Mouse (Mus musculus) heart, adult 2 months (tissue): ENCODE measurements around the gene Padi2. TPM values are rescaled to one million over a fixed set of nuclear protein-coding genes. Genes with fewer than 3 reads are reported as not detected.
A peak's percentile ranks its signal among the peaks of the same experiment; 100 is the strongest.

ENCODE experiments used
- DNase-seq, 2 experiments: peaks; one replicate each; pipeline ENCODE4 v3.0.0; 2021
- H3K27ac ChIP-seq: fragments of 200-600 bp; 2 replicates; pipeline ENCODE4 v1.8.1; 2022
- H3K27me3 ChIP-seq: fragments of 200-500 bp; 2 replicates; pipeline ENCODE4 v1.6.1; 2012; ENCODE audit warnings: mild to moderate bottlenecking, low read length, inconsistent platforms, mixed read lengths; ENCODE audit not compliant: control insufficient read depth, insufficient read depth
- H3K36me3 ChIP-seq: fragments of 200-500 bp; 2 replicates; pipeline ENCODE4 v1.6.1; 2012; ENCODE audit warnings: low read length, inconsistent platforms; ENCODE audit not compliant: control insufficient read depth, insufficient read depth
- H3K4me1 ChIP-seq: fragments of 200-500 bp; 2 replicates; pipeline ENCODE4 v1.6.1; 2011; ENCODE audit warnings: low read length; ENCODE audit not compliant: control insufficient read depth, insufficient read depth
- H3K4me3 ChIP-seq: fragments of 200-600 bp; 2 replicates; pipeline ENCODE4 v1.8.1; 2022
- H3K79me2 ChIP-seq: fragments of 200-500 bp; replicated peaks from 2 replicates; pipeline ENCODE4 v1.6.1; 2012; ENCODE audit warnings: mild to moderate bottlenecking, inconsistent platforms, low read length, moderate library complexity, mixed read lengths; ENCODE audit not compliant: control insufficient read depth, insufficient read depth
- H3K9ac ChIP-seq: fragments of 200-500 bp; 2 replicates; pipeline ENCODE4 v1.6.1; 2012; ENCODE audit warnings: low read depth, mild to moderate bottlenecking, control low read depth, inconsistent platforms, low read length, mixed read lengths
- CTCF ChIP-seq: fragments of 200-600 bp; IDR thresholded peaks from 2 replicates; pipeline ENCODE4 v1.8.1; 2022; ENCODE audit warnings: antibody characterized with exemption, mild to moderate bottlenecking, moderate library complexity
- EP300 ChIP-seq: fragments of 200-500 bp; IDR thresholded peaks from 2 replicates; pipeline ENCODE4 v1.6.1; 2011; ENCODE audit warnings: low read depth, low read length, control low read depth; ENCODE audit not compliant: insufficient read depth
- POLR2A ChIP-seq: fragments of 200-500 bp; IDR thresholded peaks from 2 replicates; pipeline ENCODE4 v1.6.1; 2011; ENCODE audit warnings: mild to moderate bottlenecking, low read depth, low read length, control low read depth; ENCODE audit not compliant: insufficient read depth
- WGBS: fragments of 180-500 bp; shearing (Covaris S2); methylation state at CpG from one replicate; pipeline ENCODE4 v1.1.7; 2018; 5-methylcytosine and 5-hydroxymethylcytosine counted together
- intact Hi-C: fragments of 180-260 bp; cut with DNase I; formaldehyde crosslinking; loops from one replicate; pipeline ENCODE4 v1.15.1; 2025
- polyA plus RNA-seq: library from polyadenylated mRNA; depleted of rRNA; stranded (reverse); fragments of >200 nt; gene quantifications from 2 replicates; pipeline ENCODE4 v1.2.3, GENCODE M21; 2012
- total RNA-seq, 2 experiments: library from RNA; stranded (reverse); gene quantifications; 2 replicates each; pipeline ENCODE4 v1.2.3; 2021

Padi2 gene
- total and polyA plus RNA-seq, 3 experiments, result 0.31 to 1.4 (median 0.96) TPM

DNA sequence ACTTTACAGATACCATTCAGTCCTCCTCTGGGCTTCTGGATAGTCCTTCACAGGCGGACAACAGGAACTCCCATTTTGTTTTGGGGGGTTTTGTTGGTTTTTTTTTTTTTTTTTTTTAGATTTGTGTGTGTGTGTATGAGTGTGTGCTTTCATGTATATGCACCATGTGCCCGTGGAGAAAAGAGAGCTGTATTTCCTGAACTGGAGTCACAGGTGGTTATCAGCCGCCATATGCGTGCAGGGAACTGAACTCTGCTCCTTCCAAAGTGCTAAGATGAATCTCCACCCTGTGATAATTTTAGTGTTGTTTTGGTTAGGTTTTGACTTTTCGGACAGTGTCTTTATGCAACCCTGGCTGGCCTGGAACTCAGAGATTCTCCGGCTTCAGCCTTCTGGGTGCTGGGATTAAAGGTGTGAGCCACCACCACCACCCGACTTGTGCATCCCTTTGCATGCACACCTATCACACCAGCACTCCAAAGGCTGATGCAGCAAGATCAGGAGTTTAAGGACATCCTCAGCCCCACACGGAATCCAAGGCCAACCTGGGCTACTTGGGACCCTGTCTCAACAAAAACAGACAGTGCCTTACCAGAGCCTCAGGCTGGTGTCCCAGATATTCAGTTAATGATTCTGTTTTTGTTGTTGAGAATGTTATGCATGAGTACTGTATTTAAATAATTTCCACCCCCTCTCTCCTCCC, 56.2 kb downstream of the Padi2 start:
- TF ChIP-seq EP300, result no peak
- TF ChIP-seq CTCF, result no peak
- TF ChIP-seq POLR2A, result no peak
- intact Hi-C loops, result loop anchor here (5.0 kb wide), 2 partner anchors 115 to 175 kb away; partner anchors contain the start of genes Necap2 and Szrd1

DNA sequence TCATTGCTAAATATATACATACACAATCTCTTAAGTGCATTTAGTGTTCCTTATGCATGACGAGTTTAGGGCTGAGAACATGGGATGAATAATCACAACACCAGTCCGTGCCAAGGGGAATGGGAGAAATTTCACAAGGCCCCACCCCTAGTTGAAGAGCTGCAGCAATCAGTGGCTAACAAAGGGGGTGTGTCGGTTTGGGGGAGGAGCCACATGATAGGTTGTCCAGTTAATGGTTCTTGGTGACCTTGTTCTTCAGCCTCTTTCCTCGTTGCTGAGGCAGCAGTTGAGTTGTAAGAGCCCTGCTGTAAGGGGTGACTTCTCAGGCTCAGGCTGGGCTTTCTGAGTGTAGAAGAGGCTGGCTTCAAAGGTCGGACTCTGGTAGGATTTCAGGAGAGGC, 56.8 kb downstream of the Padi2 start:
- Histone ChIP-seq H3K9ac (no peak overlapping the region; the same call in 1 of the 2 replicates), H3K4me1 (peaks cover 4% of the 10 kb centered on the region), H3K36me3 (no peaks in the 10 kb centered on the region; the same call in 1 of the 2 replicates), H3K4me3 (peak overlapping the region; percentile 40), H3K27me3 (no peaks in the 10 kb centered on the region), H3K27ac (peak overlapping the region; percentile 99), H3K79me2 (no peaks in the 10 kb centered on the region)
- WGBS, result 21% methylated on average over 5 of the region's 5 CpGs
- DNase-seq, result peak; percentile 55 to 76
- intact Hi-C loops, result loop anchor here (5.0 kb wide), 2 partner anchors 114 to 174 kb away; partner anchors contain the start of genes Necap2 and Szrd1
- TF ChIP-seq CTCF (no peak), POLR2A (0 out of 2 replicates have a peak, but pooled peaks have one; percentile 30)

More for the DNA sequence above, 56.2 kb downstream of the Padi2 start:
- Histone ChIP-seq H3K4me1 (peaks cover 4% of the 10 kb centered on the region), H3K27me3 (no peaks in the 10 kb centered on the region), H3K9ac (peak overlapping the region; percentile 86), H3K36me3 (no peaks in the 10 kb centered on the region; the same call in 1 of the 2 replicates), H3K79me2 (no peaks in the 10 kb centered on the region), H3K4me3 (peak overlapping the region; percentile 99), H3K27ac (peak overlapping the region; percentile 99)
- DNase-seq, result no peak
- WGBS, result 35% methylated on average over 8 of the region's 8 CpGs

DNA sequence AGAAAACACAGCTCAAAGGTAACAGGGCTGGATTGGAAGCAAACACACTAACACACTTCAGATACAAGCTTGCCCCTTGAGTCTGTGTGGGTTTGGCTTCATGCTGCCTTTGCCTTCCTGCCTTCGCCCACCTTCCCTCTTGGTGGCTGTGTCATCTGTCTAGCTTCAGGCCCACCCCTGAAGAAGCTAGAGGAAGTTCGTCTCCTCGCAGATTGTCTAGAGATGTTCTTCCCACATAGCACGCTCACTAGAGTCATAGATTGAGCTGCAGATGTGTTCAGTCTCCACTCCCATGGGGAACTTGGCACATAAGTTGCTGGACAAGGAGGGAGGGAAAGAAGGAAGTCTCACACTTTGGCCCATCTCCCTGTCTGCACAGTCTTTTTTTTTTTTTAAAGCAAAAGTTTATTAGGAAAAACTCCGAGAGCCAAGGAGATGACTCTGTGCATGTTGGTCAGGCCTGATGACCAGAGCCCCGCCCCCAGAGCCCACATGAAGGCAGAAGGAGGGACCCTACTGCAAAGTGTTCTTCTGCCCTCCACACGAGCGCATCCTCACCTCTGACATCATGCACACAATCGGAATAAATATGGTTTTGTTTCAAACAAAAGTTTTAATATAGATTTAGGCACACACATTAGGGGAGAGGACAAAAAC, 57.9 kb downstream of the Padi2 start:
- Histone ChIP-seq H3K4me3 (no peak overlapping the region), H3K79me2 (no peaks in the 10 kb centered on the region), H3K36me3 (no peaks in the 10 kb centered on the region; the same call in 1 of the 2 replicates), H3K27me3 (no peaks in the 10 kb centered on the region), H3K27ac (peak overlapping the region; percentile 12; the same call in 1 of the 2 replicates), H3K9ac (no peak overlapping the region), H3K4me1 (peaks cover 4% of the 10 kb centered on the region)
- 57% methylated on average over 9 of the region's 9 CpGs for WGBS
- DNase-seq, result peak in 1 of 2 experiments; percentile 49
- TF ChIP-seq CTCF (no peak), EP300 (no peak), POLR2A (no peak)
- intact Hi-C loops, result loop anchor here (1.0 to 5.0 kb wide), 3 partner anchors 67 to 173 kb away; partner anchors contain the start of genes Necap2 and Szrd1

DNA sequence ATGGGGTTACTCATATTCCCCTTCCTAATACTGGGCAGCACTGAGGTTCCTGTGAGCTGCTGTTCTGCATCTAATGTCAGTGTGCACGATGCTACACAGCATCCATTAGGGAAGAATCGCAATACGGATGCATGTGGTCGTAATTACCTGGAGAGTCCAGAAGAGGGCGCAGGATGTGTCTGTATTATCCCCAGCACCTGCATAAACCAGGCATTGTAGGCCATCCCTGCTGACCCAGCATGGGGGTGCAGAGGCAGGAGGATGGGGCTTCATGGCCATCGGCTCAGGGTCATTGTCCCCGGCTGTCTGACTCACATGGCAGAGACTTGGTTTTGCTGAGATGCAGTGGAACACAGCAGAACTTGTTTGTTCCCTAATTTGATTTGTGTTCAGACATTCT, 58.5 kb downstream of the Padi2 start:
- H3K4me1 ChIP-seq, result peaks cover 4% of the 10 kb centered on the region
- peak overlapping the region; percentile 9; the same call in 1 of the 2 replicates for H3K27ac ChIP-seq
- H3K27me3 ChIP-seq, result no peaks in the 10 kb centered on the region
- no peaks in the 10 kb centered on the region; the same call in 1 of the 2 replicates for H3K36me3 ChIP-seq
- H3K9ac ChIP-seq, result no peak overlapping the region
- 12% methylated on average over 7 of the region's 7 CpGs for WGBS
- intact Hi-C loops, result loop anchor here (1.0 to 5.0 kb wide), 3 partner anchors 67 to 173 kb away; partner anchors contain the start of genes Necap2 and Szrd1
- H3K4me3 ChIP-seq, result no peak overlapping the region
- TF ChIP-seq EP300 (0 out of 2 replicates have a peak, but pooled peaks have one; percentile 50), CTCF (peak; percentile 97), POLR2A (no peak)
- no peaks in the 10 kb centered on the region for H3K79me2 ChIP-seq
- peak; percentile 71 to 75 for DNase-seq

DNA sequence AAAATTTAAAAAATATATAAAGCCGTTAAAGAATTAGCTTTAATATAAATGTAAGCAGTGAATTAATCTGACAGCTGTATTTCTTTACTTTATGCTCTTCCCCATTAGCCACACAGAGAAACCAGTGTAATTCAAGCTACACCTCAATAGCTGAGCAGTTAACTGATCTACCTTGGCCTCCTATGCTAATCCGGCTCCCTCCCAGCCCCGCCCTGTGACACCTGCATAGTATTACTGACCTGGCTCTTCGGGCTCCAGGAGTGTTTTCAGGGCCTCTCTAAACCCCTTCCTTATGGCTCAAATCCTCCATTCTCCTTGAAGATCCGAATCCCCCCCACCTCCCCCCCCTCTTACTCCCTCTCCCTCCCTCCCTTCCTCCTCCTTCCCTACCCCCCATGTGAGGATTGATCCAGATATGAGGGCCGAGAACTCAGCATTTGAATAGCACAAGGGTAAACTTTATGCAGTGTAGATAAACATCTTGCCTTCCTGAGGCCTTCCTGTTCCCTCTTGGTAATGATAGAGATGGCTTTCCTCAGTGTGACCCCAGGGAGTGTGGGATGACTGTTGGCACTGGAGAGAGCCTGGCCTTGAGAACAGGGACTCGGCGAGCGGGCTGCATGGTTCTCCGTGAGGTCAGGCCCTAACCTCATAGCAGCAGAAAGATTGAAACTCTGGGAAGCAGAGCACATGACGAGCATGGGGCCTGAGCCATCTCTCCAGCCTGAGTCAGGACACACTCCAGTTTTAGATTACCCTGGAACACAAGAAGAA, 61.4 kb downstream of the Padi2 start:
- H3K27me3 ChIP-seq, result no peaks in the 10 kb centered on the region
- no peak overlapping the region for H3K4me3 ChIP-seq
- H3K36me3 ChIP-seq, result no peaks in the 10 kb centered on the region; the same call in 1 of the 2 replicates
- intact Hi-C loops, result no loop called here
- DNase-seq, result no peak
- peaks cover 2% of the 10 kb centered on the region for H3K4me1 ChIP-seq
- TF ChIP-seq EP300 (no peak), POLR2A (no peak), CTCF (no peak)
- H3K27ac ChIP-seq, result no peak overlapping the region
- 67% methylated on average over 11 of the region's 11 CpGs for WGBS
- H3K9ac ChIP-seq, result no peak overlapping the region
- no peaks in the 10 kb centered on the region for H3K79me2 ChIP-seq
